Mouse (Mus musculus) C2C12 (cell line): ENCODE measurements around the gene Adamts20.

Source experiments
- CEBPB ChIP-seq: IDR thresholded peaks from one replicate; pipeline ENCODE4 v1.6.1; 2011; ENCODE audit warnings: low read depth, mild to moderate bottlenecking, control low read depth, moderate library complexity
- CTCF ChIP-seq: IDR thresholded peaks from one replicate; pipeline ENCODE4 v1.5.1; 2011; ENCODE audit not compliant: control insufficient read depth, insufficient read depth, insufficient read length
- FOSL1 ChIP-seq: IDR thresholded peaks from one replicate; pipeline ENCODE4 v1.8.0; 2011; ENCODE audit warnings: mild to moderate bottlenecking, low read length; ENCODE audit not compliant: poor library complexity, insufficient read depth, severe bottlenecking
- MAX ChIP-seq: IDR thresholded peaks from one replicate; pipeline ENCODE4 v1.6.1; 2011; ENCODE audit warnings: mild to moderate bottlenecking, control low read depth
- MYOD1 ChIP-seq: IDR thresholded peaks from one replicate; pipeline ENCODE4 v1.6.1; 2011; ENCODE audit warnings: low read depth; ENCODE audit not compliant: control insufficient read depth, insufficient read length
- MYOG ChIP-seq: IDR thresholded peaks from one replicate; pipeline ENCODE4 v1.6.1; 2011; ENCODE audit not compliant: control insufficient read depth, insufficient read length; ENCODE audit errors: extremely low read depth
- USF1 ChIP-seq: IDR thresholded peaks from one replicate; pipeline ENCODE4 v1.6.1; 2011; ENCODE audit warnings: low read depth, mild to moderate bottlenecking, control low read depth, moderate library complexity

DNA sequence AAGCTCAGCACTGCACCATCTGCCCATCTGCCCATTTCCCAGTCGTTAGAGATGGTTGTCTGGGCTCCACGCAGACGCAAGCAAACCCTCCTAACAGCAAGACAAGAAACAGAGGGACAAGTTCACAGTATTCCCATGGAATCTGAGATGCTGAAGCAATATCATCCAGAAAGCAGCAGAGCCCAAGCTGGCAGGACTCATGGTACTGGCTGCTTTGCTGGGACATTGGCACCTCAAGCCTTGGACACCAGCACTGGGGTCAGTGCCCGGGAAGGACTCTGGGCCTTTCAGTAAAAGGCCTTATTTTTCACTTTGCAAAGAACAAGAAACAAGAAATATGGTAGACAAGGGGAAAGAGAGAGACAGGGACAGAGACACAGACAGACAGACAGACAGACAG lies 36.5 kb downstream of the Adamts20 start:
- no peak for TF ChIP-seq CTCF
- TF ChIP-seq USF1: no peak
- TF ChIP-seq MAX: no peak
- TF ChIP-seq CEBPB: no peak
- no peak for TF ChIP-seq MYOG
- no peak for TF ChIP-seq FOSL1
- TF ChIP-seq MYOD1: no peak
